Mouse (Mus musculus) ovary, postnatal 36 days (tissue): ENCODE measurements around the gene Hist1h2bc.
"Not testable (repeated sequence)": the region's sequence is repeated elsewhere in the genome, so short reads cannot be mapped to it uniquely, and the experiment has no call there.

Source experiments
- DNase-seq: peaks from one replicate; pipeline ENCODE4 v3.0.0; 2022; ENCODE audit warnings: low spot score, mixed read lengths

Gene Hist1h2bc

GRCm38 (mm10) chr13:23699767-23700166 is 15.8 kb downstream of the Hist1h2bc start:
- no peak for DNase-seq

- peak; percentile 46 for DNase-seq
These were observed 17.0 kb downstream of the Hist1h2bc start for GRCm38 (mm10) chr13:23700786-23701520.

GRCm38 (mm10) chr13:23702220-23702619 is 18.2 kb downstream of the Hist1h2bc start:
- DNase-seq: no peak

GRCm38 (mm10) chr13:23702801-23703200 is 18.8 kb downstream of the Hist1h2bc start:
- not testable (repeated sequence) for DNase-seq

- no peak for DNase-seq
These were observed 21.9 kb downstream of the Hist1h2bc start for GRCm38 (mm10) chr13:23705751-23706356.

- no peak for DNase-seq
These were observed 22.8 kb downstream of the Hist1h2bc start for GRCm38 (mm10) chr13:23706771-23707170.

- DNase-seq: no peak
These were observed 24.0 kb downstream of the Hist1h2bc start for GRCm38 (mm10) chr13:23708041-23708440.

- no peak for DNase-seq
These were observed 24.7 kb downstream of the Hist1h2bc start for GRCm38 (mm10) chr13:23708654-23709053.

- DNase-seq: no peak
These were observed 25.8 kb downstream of the Hist1h2bc start for GRCm38 (mm10) chr13:23709714-23710373.

GRCm38 (mm10) chr13:23710374-23711089 is 26.5 kb downstream of the Hist1h2bc start, which contains the start of gene Hfe:
TSS of gene Hfe (minus strand) at chr13:23710854.
- peak; percentile 55 for DNase-seq

- DNase-seq: no peak
These were observed 32.5 kb downstream of the Hist1h2bc start for GRCm38 (mm10) chr13:23716261-23717042.

- no peak for DNase-seq
These were observed 33.2 kb downstream of the Hist1h2bc start for GRCm38 (mm10) chr13:23717176-23717575.

- DNase-seq: not testable (repeated sequence)
These were observed 33.7 kb downstream of the Hist1h2bc start for GRCm38 (mm10) chr13:23717593-23718245.

GRCm38 (mm10) chr13:23724239-23724638 is 40.2 kb downstream of the Hist1h2bc start:
- DNase-seq: no peak

GRCm38 (mm10) chr13:23725213-23725612 is 41.2 kb downstream of the Hist1h2bc start:
- no peak for DNase-seq

- no peak for DNase-seq
These were observed 44.6 kb downstream of the Hist1h2bc start for GRCm38 (mm10) chr13:23728472-23729191.

GRCm38 (mm10) chr13:23729192-23729525 is 45.2 kb downstream of the Hist1h2bc start:
- DNase-seq: no peak

- no peak for DNase-seq
These were observed 45.7 kb downstream of the Hist1h2bc start for GRCm38 (mm10) chr13:23729706-23730105.

- DNase-seq: no peak
These were observed 46.5 kb downstream of the Hist1h2bc start for GRCm38 (mm10) chr13:23730479-23730878.

GRCm38 (mm10) chr13:23732156-23732804 is 48.3 kb downstream of the Hist1h2bc start:
- no peak for DNase-seq
